In genomic region chr5:89223744-89224368, GRCm38 (mm10) we compare ENCODE assay signal across 13 mouse cellular contexts.
A peak's percentile ranks its signal among the peaks of the same experiment; 100 is the strongest.
DNase-seq lines count a peak whose midpoint lies in the region; ATAC-seq lines count a peak whose summit lies in the region.
"Had no signal": no experiment of that assay in that cellular context is flagged by ENCODE, and none has a peak within 500 bp of the region (broad histone marks: within the 10 kb centered on the region; RNA-seq: fewer than 3 reads in every experiment).

No protein-coding gene starts in this region.

- DNase-seq in cerebellum, postnatal 14 days, result peak; percentile 23 to 38
- DNase-seq in cerebellum, adult 11-12 months, result no peak
- DNase-seq in left cerebral cortex, postnatal 25 days (ENCODE audit: low spot score in 2 of 2), result peak; percentile 17 to 24
- DNase-seq in left cerebral cortex, adult 11 months (ENCODE audit: low spot score), result no peak
- peak; percentile 29 for DNase-seq in left cerebral cortex, postnatal 4 days
- no peak for DNase-seq in liver, embryonic 11.5 days (ENCODE audit: low spot score)
- DNase-seq: gastrocnemius, postnatal 25 days; thymus, postnatal 4 days had no signal

- no peak for ATAC-seq in kidney, embryonic 16.5 days (ENCODE audit: low FRiP score, low TSS enrichment)
- no peak for ATAC-seq in liver, embryonic 11.5 days (replicated peaks; ENCODE audit: low FRiP score)
- ATAC-seq in intestine, embryonic 15.5 days, result no peak

- H3K9ac ChIP-seq in kidney, embryonic 16.5 days (replicated peaks; ENCODE audit: low read length), result no peak overlapping the region
- no peak overlapping the region for H3K9ac ChIP-seq in liver, embryonic 11.5 days (ENCODE audit: low read depth, low read length)
- no peak overlapping the region for H3K9ac ChIP-seq in intestine, embryonic 15.5 days
- H3K9ac ChIP-seq: midbrain, embryonic 12.5 days; stomach, embryonic 15.5 days had no signal

- no peak overlapping the region for H3K27ac ChIP-seq in kidney, embryonic 16.5 days (ENCODE audit: low read length)
- H3K27ac ChIP-seq in liver, embryonic 11.5 days (ENCODE audit: low read depth, low read length), result no peak overlapping the region
- H3K27ac ChIP-seq in intestine, embryonic 15.5 days, result no peak overlapping the region
- H3K27ac ChIP-seq: midbrain, embryonic 12.5 days; stomach, embryonic 15.5 days had no signal

- H3K27me3 ChIP-seq in kidney, embryonic 16.5 days (ENCODE audit: insufficient read depth, low read length), result no peaks in the 10 kb centered on the region
- no peaks in the 10 kb centered on the region for H3K27me3 ChIP-seq in liver, embryonic 11.5 days (replicated peaks; ENCODE audit: control insufficient read depth, insufficient read depth, low read length)
- no peaks in the 10 kb centered on the region for H3K27me3 ChIP-seq in intestine, embryonic 15.5 days (replicated peaks)
- H3K27me3 ChIP-seq: midbrain, embryonic 12.5 days; stomach, embryonic 15.5 days had no signal

- intact Hi-C loops in left cerebral cortex, postnatal 25 days (cut with DNase I), result loop anchor here (5.0 to 10.0 kb wide), 2 partner anchors 342 to 429 kb away; no protein-coding TSS in a partner anchor
- intact Hi-C loops in left cerebral cortex, postnatal 4 days (cut with DNase I), result loop anchor here (5.0 to 10.0 kb wide), 3 partner anchors 297 to 429 kb away; partner anchors contain the start of gene Slc4a4

- H3K9me3 ChIP-seq in kidney, embryonic 16.5 days (ENCODE audit: low read length), result no peaks in the 10 kb centered on the region
- no peaks in the 10 kb centered on the region for H3K9me3 ChIP-seq in liver, embryonic 11.5 days (ENCODE audit: control insufficient read depth, low read length)
- no peaks in the 10 kb centered on the region for H3K9me3 ChIP-seq in intestine, embryonic 15.5 days
- H3K9me3 ChIP-seq: midbrain, embryonic 12.5 days; stomach, embryonic 15.5 days had no signal

- no peak overlapping the region for H3K4me3 ChIP-seq in kidney, embryonic 16.5 days (ENCODE audit: low read length)
- H3K4me3 ChIP-seq in liver, embryonic 11.5 days (ENCODE audit: low read depth, low read length), result no peak overlapping the region
- no peak overlapping the region for H3K4me3 ChIP-seq in intestine, embryonic 15.5 days (replicated peaks)
- H3K4me3 ChIP-seq: midbrain, embryonic 12.5 days; stomach, embryonic 15.5 days had no signal

- 48% methylated on average over 9 of the region's 9 CpGs for WGBS in kidney, embryonic 16.5 days
- 78% methylated on average over 9 of the region's 9 CpGs for WGBS in liver, embryonic 11.5 days
- 63% methylated on average over 9 of the region's 9 CpGs for WGBS in intestine, embryonic 15.5 days

- H3K4me1 ChIP-seq in kidney, embryonic 16.5 days (ENCODE audit: insufficient read depth, low read length), result peaks cover 8% of the 10 kb centered on the region
- H3K4me1 ChIP-seq in liver, embryonic 11.5 days (replicated peaks; ENCODE audit: control insufficient read depth, insufficient read depth, low read length), result no peaks in the 10 kb centered on the region
- H3K4me1 ChIP-seq in intestine, embryonic 15.5 days (replicated peaks), result 0 out of 2 replicates have a peak, but pooled peaks cover 2% of the 10 kb centered on the region
- H3K4me1 ChIP-seq: midbrain, embryonic 12.5 days; stomach, embryonic 15.5 days had no signal

- no peaks in the 10 kb centered on the region for H3K36me3 ChIP-seq in kidney, embryonic 16.5 days (ENCODE audit: insufficient read depth, low read length)
- H3K36me3 ChIP-seq in liver, embryonic 11.5 days (ENCODE audit: control insufficient read depth, insufficient read depth, low read length), result peaks cover 3% of the 10 kb centered on the region; the same call in 1 of the 2 replicates
- no peaks in the 10 kb centered on the region for H3K36me3 ChIP-seq in intestine, embryonic 15.5 days
- H3K36me3 ChIP-seq: G1E; midbrain, embryonic 12.5 days; stomach, embryonic 15.5 days had no signal

- peak overlapping the region; percentile 31 for H3K4me2 ChIP-seq in kidney, embryonic 16.5 days (replicated peaks; ENCODE audit: low read depth, low read length)
- H3K4me2 ChIP-seq in liver, embryonic 11.5 days, result no peak overlapping the region
- no peak overlapping the region for H3K4me2 ChIP-seq in intestine, embryonic 15.5 days (replicated peaks)
- H3K4me2 ChIP-seq: midbrain, embryonic 12.5 days; stomach, embryonic 15.5 days had no signal

Comparison
In these comparisons a context has a peak if more than half of its experiments do, and no peak if none do; other contexts are left out.
1. DNase-seq: peak in cerebellum, postnatal 14 days (2 of 2), left cerebral cortex, postnatal 25 days (2 of 2) and left cerebral cortex, postnatal 4 days (single experiment); none in cerebellum, adult 11-12 months (single experiment), left cerebral cortex, adult 11 months (single experiment) and liver, embryonic 11.5 days (single experiment).